Mouse (Mus musculus) lung, postnatal 0 days (tissue): ENCODE results near the gene Rab20.

ENCODE experiments used
- CTCF ChIP-seq: IDR thresholded peaks from 2 replicates; pipeline ENCODE4 v1.5.1; 2016; ENCODE audit warnings: antibody characterized with exemption, mild to moderate bottlenecking
- EP300 ChIP-seq: IDR thresholded peaks from 2 replicates; pipeline ENCODE4 v1.6.1; 2016; ENCODE audit warnings: antibody characterized with exemption, mild to moderate bottlenecking, control low read depth

DNA sequence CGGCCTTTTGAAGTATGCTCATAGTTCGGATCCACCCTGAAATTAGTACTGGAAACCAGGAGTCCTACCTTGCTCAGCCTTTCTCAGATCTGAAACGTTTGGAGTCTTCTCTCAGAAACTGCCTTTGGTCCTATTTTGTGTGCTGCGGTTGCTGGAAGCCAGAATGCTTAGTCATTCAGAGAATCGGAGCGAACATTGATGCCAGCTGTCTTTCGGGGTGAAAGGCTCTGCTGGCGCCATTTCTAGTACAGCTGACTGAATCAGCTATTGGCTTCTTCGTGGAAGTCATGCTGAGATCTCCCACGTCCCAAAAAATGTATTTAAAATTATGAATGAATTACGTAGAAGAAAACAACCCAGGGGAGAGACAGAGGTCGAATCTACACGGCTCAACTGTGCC, 60.7 kb downstream of the Rab20 start:
- no peak for TF ChIP-seq CTCF
- TF ChIP-seq EP300 = no peak
